Mouse (Mus musculus) cortical plate, adult 2 months (tissue): ENCODE measurements around the gene Olfr598. TPM values are rescaled to one million over a fixed set of nuclear protein-coding genes. Genes with fewer than 3 reads are reported as not detected.
"Not testable (repeated sequence)": the region's sequence is repeated elsewhere in the genome, so short reads cannot be mapped to it uniquely, and the experiment has no call there.

ENCODE experiments used
- H3K27ac ChIP-seq: fragments of 200-500 bp; 2 replicates; pipeline ENCODE4 v1.5.1; 2012; ENCODE audit warnings: low read length, control low read depth, inconsistent platforms; ENCODE audit not compliant: insufficient read depth
- H3K4me1 ChIP-seq: fragments of 200-500 bp; 2 replicates; pipeline ENCODE4 v1.6.1; 2011; ENCODE audit warnings: low read length; ENCODE audit not compliant: control insufficient read depth, insufficient read depth
- H3K4me3 ChIP-seq: fragments of 200-500 bp; 2 replicates; pipeline ENCODE4 v1.5.1; 2011; ENCODE audit warnings: mild to moderate bottlenecking, low read length, control low read depth; ENCODE audit not compliant: insufficient read depth
- CTCF ChIP-seq: fragments of 200-500 bp; IDR thresholded peaks from 2 replicates; pipeline ENCODE4 v1.5.1; 2011; ENCODE audit warnings: mild to moderate bottlenecking, control low read depth, low read length; ENCODE audit not compliant: insufficient read depth; ENCODE audit errors: extremely low read depth
- POLR2A ChIP-seq: fragments of 200-500 bp; IDR thresholded peaks from 2 replicates; pipeline ENCODE4 v1.6.1; 2011; ENCODE audit warnings: mild to moderate bottlenecking, low read length, control low read depth; ENCODE audit not compliant: insufficient read depth; ENCODE audit errors: extremely low read depth
- polyA plus RNA-seq: library from polyadenylated mRNA; depleted of rRNA; stranded (reverse); fragments of >200 nt; gene quantifications from 2 replicates; pipeline ENCODE4 v1.2.3, GENCODE M21; 2012; rRNA removed

Olfr598 gene
- not detected in 2 replicates for polyA plus RNA-seq

DNA sequence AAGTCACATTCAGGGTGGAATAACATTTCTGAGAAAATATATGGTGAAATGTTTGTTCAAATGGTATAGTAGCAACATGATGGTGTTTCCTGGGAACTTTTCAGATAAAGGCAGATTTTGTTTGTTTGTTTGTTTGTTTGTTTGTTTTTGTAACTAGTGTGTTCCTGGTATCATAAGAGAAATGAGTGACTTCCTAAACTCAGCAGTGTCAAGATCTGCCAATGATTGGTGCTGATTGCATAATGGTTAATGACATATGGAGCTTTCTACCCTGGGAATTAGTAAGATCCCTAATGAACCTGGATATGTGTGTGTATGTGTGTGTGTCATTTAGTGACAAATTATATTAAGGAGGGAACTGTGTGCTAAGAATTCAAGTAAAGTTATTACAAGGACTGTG, at the start of gene Olfr598:
TSS of gene Olfr598 (plus strand) at position 301 of the 400 bp plus-strand sequence.
- Histone ChIP-seq H3K4me1 (no peaks in the 10 kb centered on the region), H3K4me3 (no peak within 1 kb of the TSS), H3K27ac (no peak within 1 kb of the TSS)
- TF ChIP-seq POLR2A (no peak), CTCF (no peak)

DNA sequence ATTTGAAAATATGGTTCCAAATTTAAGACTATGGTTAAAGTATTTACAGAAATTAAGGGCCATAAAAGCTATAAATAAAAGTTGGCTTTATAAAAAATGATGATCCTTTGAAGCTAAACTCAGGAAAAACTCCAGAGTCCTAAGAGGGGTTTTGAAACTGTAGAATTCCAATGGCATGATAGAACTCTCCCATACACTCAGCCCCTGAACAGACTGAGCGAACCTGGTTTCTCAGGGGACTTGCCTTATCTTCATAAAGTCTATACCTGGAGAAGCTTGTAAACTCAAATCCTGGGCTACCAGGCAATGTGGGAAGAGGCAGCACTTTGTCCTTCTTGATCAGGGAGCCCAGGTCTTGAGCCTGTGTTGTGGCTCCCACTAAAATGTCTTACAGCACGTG, 18.0 kb upstream of the Olfr598 start, which contains the start of gene Olfr596:
TSS of gene Olfr596 (plus strand) at position 301 of the 400 bp plus-strand sequence.
- H3K4me3 ChIP-seq, H3K27ac ChIP-seq, H3K4me1 ChIP-seq: not testable (repeated sequence)

DNA sequence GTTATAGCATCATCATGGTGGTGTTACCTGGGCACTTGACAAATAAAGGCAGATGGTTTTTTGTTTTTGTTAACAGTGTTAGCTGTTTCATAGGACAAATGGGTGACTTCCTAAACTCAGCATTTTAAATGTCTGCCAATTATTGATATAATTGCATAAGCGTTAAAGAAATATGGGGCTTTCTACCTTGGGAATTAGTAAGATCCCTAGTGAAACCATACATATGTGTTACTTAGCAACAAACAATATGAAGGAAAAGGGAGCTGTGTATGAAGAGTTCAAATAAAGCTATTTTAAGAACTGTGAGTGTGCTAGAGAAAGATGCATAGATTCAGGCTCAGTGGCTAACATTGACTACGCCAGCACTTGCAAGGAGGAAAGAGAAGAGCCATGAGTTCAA, 7.4 kb upstream of the Olfr598 start, which contains the start of gene Olfr597:
TSS of gene Olfr597 (plus strand) at position 301 of the 400 bp plus-strand sequence.
- H3K4me1 ChIP-seq, H3K27ac ChIP-seq, H3K4me3 ChIP-seq: not testable (repeated sequence)

- Histone ChIP-seq H3K4me3 (no peak within 1 kb of the TSS), H3K27ac (no peak within 1 kb of the TSS), H3K4me1 (no peaks in the 10 kb centered on the region)
- TF ChIP-seq POLR2A (no peak), CTCF (no peak)
Measured at GRCm38 (mm10) chr7:103335617-103336016, 12.2 kb downstream of the Olfr598 start, which contains the start of gene Olfr599. Gene Olfr599 (plus strand): TSS chr7:103335917.

DNA sequence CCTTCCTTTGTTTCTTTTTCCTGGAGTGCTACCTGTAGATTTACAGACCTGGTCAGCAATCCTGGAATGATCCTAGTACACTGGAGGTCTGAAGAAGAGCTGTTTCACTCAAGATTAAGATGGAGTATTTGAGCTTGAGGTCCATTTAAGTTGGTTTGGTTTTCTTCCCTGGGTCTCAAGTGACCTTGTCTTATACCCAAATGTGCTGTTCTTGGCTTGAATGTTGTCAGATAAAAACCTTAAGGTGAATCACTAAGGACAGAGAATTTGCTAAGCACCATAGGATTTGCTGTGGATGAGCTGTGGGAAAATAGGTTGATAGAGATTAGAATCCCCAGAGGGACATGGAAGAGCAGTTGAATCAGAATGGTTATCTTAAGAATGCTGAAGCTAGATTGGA, 26.2 kb downstream of the Olfr598 start, which contains the start of gene Olfr600:
TSS of gene Olfr600 (minus strand) at position 101 of the 400 bp plus-strand sequence.
- H3K4me1 ChIP-seq, result no peaks in the 10 kb centered on the region
- no peak for TF ChIP-seq CTCF
- TF ChIP-seq POLR2A, result no peak
- H3K27ac ChIP-seq, result no peak within 1 kb of the TSS
- H3K4me3 ChIP-seq, result no peak within 1 kb of the TSS

DNA sequence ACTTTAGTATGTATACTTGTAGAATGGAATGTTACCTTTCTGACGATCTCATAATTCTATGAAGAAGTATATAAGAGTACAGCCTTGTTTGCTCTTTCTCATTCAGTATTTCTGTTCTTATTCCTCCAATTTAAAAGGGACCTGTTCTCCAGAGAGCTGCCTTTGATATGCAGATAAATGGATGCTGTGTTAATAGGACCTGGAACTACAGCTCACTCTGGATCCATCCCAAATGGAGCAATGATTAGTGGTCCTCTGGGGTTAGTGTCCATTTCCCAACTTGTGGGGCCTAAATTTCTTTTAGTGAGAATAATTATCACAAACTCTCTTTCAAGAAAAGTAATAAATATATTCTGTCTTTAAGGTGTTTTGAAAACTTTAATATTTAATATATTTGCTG, 39.2 kb downstream of the Olfr598 start, which contains the start of gene Olfr601:
TSS of gene Olfr601 (minus strand) at position 101 of the 400 bp plus-strand sequence.
- no peak within 1 kb of the TSS for H3K4me3 ChIP-seq
- no peaks in the 10 kb centered on the region for H3K4me1 ChIP-seq
- H3K27ac ChIP-seq, result no peak within 1 kb of the TSS
- no peak for TF ChIP-seq CTCF

Other genes starting within 250 kb of the Olfr598 start
- gene Olfr584, start 241.7 kb upstream of the Olfr598 start, polyA plus RNA-seq, result not detected in 2 replicates
- not detected in 2 replicates for gene Olfr585, start 225.8 kb upstream of the Olfr598 start, polyA plus RNA-seq
- not detected in 2 replicates for gene Olfr586, start 197.9 kb upstream of the Olfr598 start, polyA plus RNA-seq
- not detected in 2 replicates for gene Olfr588-ps1, start 182.7 kb upstream of the Olfr598 start, polyA plus RNA-seq
- not detected in 2 replicates for gene Olfr589, start 167.2 kb upstream of the Olfr598 start, polyA plus RNA-seq
- not detected in 2 replicates for gene Olfr591, start 145.2 kb upstream of the Olfr598 start, polyA plus RNA-seq
- gene Olfr592, start 138.8 kb upstream of the Olfr598 start, polyA plus RNA-seq, result not detected in 2 replicates
- not detected in 2 replicates for gene Olfr593, start 111.7 kb upstream of the Olfr598 start, polyA plus RNA-seq
- gene Olfr594, start 106.6 kb upstream of the Olfr598 start, polyA plus RNA-seq, result not detected in 2 replicates
- gene Usp17ld, start 71.1 kb upstream of the Olfr598 start, polyA plus RNA-seq, result not detected in 2 replicates
- not detected in 2 replicates for gene Olfr596, start 17.9 kb upstream of the Olfr598 start, polyA plus RNA-seq
- gene Olfr597, start 7.3 kb upstream of the Olfr598 start, polyA plus RNA-seq, result not detected in 2 replicates
- not detected in 2 replicates for gene Olfr599, start 12.3 kb downstream of the Olfr598 start, polyA plus RNA-seq
- not detected in 2 replicates for gene Olfr600, start 26.1 kb downstream of the Olfr598 start, polyA plus RNA-seq
- not detected in 2 replicates for gene Olfr601, start 39.1 kb downstream of the Olfr598 start, polyA plus RNA-seq
- gene Olfr603, start 62.6 kb downstream of the Olfr598 start, polyA plus RNA-seq, result not detected in 2 replicates
- gene Usp17lc, start 91.5 kb downstream of the Olfr598 start, polyA plus RNA-seq, result not detected in 2 replicates
- not detected in 2 replicates for gene Olfr605, start 121.9 kb downstream of the Olfr598 start, polyA plus RNA-seq
- not detected in 2 replicates for gene Olfr606, start 125.5 kb downstream of the Olfr598 start, polyA plus RNA-seq
- not detected in 2 replicates for gene Olfr607, start 140.6 kb downstream of the Olfr598 start, polyA plus RNA-seq
- not detected in 2 replicates for gene Olfr608, start 146.3 kb downstream of the Olfr598 start, polyA plus RNA-seq
- gene Olfr609, start 174.5 kb downstream of the Olfr598 start, polyA plus RNA-seq, result not detected in 2 replicates
- gene Olfr610, start 188.6 kb downstream of the Olfr598 start, polyA plus RNA-seq, result not detected in 2 replicates
- not detected in 2 replicates for gene Olfr611, start 197.3 kb downstream of the Olfr598 start, polyA plus RNA-seq
- not detected in 2 replicates for gene Olfr612, start 219.1 kb downstream of the Olfr598 start, polyA plus RNA-seq
- gene Olfr613, start 224.5 kb downstream of the Olfr598 start, polyA plus RNA-seq, result not detected in 2 replicates
- not detected in 2 replicates for gene Olfr615, start 232.5 kb downstream of the Olfr598 start, polyA plus RNA-seq
- gene Olfr616, start 245.6 kb downstream of the Olfr598 start, polyA plus RNA-seq, result not detected in 2 replicates
- not detected in 2 replicates for gene Olfr617, start 249.5 kb downstream of the Olfr598 start, polyA plus RNA-seq